Mouse (Mus musculus) forebrain, embryonic 14.5 days (tissue): ENCODE measurements at regions not wholly inside any gene's neighbourhood (a gene's known extent, or its start where the extent isn't known, plus 50 kb on each side); places are given as distances from the start of the nearest gene placed in this dataset.
"Not testable (repeated sequence)": the region's sequence is repeated elsewhere in the genome, so short reads cannot be mapped to it uniquely, and the experiment has no call there.

Source experiments
- ATAC-seq: fragments of 200-750 bp; cut with Nextera tagmentation; 2 replicates; pipeline ENCODE4 v1.8.0; 2017; ENCODE audit warnings: mild to moderate bottlenecking, moderate library complexity
- DNase-seq: peaks from one replicate; pipeline ENCODE4 v3.0.0-alpha.2; 2015; ENCODE audit warnings: low spot score
- H3K27ac ChIP-seq: fragments of 300-500 bp; sonication (generic); 2 replicates; pipeline ENCODE4 v1.5.1; 2014; ENCODE audit warnings: low read depth, mild to moderate bottlenecking, control low read depth, low read length, moderate library complexity
- H3K27me3 ChIP-seq: fragments of 300-500 bp; sonication (generic); replicated peaks from 2 replicates; pipeline ENCODE4 v1.6.1; 2014; ENCODE audit warnings: low read length, control low read depth, mixed read lengths; ENCODE audit not compliant: control insufficient read depth, insufficient read depth
- H3K36me3 ChIP-seq: fragments of 300-500 bp; sonication (generic); 2 replicates; pipeline ENCODE4 v1.6.1; 2014; ENCODE audit warnings: low read length, control low read depth; ENCODE audit not compliant: control insufficient read depth, insufficient read depth
- H3K4me1 ChIP-seq: fragments of 300-500 bp; sonication (generic); 2 replicates; pipeline ENCODE4 v1.6.1; 2014; ENCODE audit warnings: antibody characterized with exemption, low read length, control low read depth; ENCODE audit not compliant: control insufficient read depth, insufficient read depth
- H3K4me2 ChIP-seq: fragments of 300-500 bp; sonication (generic); 2 replicates; pipeline ENCODE4 v1.6.1; 2014; ENCODE audit warnings: mild to moderate bottlenecking, control low read depth, low read length
- H3K4me3 ChIP-seq: fragments of 300-500 bp; sonication (generic); 2 replicates; pipeline ENCODE4 v1.5.1; 2014; ENCODE audit warnings: low read depth, low read length, control low read depth
- H3K9ac ChIP-seq: fragments of 300-500 bp; sonication (generic); 2 replicates; pipeline ENCODE4 v1.6.1; 2014; ENCODE audit warnings: mild to moderate bottlenecking, low read length, control low read depth, moderate library complexity
- H3K9me3 ChIP-seq: fragments of 300-500 bp; sonication (generic); replicated peaks from 2 replicates; pipeline ENCODE4 v1.6.1; 2016; ENCODE audit warnings: low read length, control low read depth, mixed read lengths; ENCODE audit not compliant: control insufficient read depth
- WGBS: fragments of 180-500 bp; shearing (Covaris S2); extraction: QIAGEN DNeasy Blood & Tissue Kit; methylation state at CpG from one replicate; pipeline ENCODE4 v1.1.7; 2014; 5-methylcytosine and 5-hydroxymethylcytosine counted together

DNA sequence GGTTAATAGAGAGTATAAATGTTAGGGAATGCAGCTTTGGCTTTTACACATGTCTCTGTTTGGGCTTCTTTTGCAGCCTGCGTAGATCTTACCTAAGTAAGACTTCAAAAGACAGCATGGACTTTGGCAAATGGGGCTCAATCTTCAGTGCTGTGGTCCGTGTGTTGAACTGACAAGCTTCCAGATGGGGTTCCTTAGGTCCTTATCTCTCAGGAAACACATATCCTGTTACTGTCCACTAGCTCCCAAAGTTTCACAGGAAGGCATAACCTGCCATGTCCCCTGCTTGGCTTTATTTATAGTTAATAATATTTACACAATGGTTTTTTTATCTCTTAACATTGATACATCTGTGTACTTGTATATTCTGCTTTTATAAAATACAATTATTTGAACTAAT is 365.3 kb downstream of the Hdgfl1 start:
- 88% methylated on average over 2 of the region's 2 CpGs for WGBS
- ATAC-seq: no peak
- Histone ChIP-seq H3K4me1 (no peaks in the 10 kb centered on the region), H3K27me3 (no peaks in the 10 kb centered on the region), H3K36me3 (no peaks in the 10 kb centered on the region), H3K4me2 (no peak overlapping the region), H3K9me3 (no peaks in the 10 kb centered on the region), H3K27ac (no peak overlapping the region), H3K4me3 (no peak overlapping the region), H3K9ac (no peak overlapping the region)
- no peak for DNase-seq

DNA sequence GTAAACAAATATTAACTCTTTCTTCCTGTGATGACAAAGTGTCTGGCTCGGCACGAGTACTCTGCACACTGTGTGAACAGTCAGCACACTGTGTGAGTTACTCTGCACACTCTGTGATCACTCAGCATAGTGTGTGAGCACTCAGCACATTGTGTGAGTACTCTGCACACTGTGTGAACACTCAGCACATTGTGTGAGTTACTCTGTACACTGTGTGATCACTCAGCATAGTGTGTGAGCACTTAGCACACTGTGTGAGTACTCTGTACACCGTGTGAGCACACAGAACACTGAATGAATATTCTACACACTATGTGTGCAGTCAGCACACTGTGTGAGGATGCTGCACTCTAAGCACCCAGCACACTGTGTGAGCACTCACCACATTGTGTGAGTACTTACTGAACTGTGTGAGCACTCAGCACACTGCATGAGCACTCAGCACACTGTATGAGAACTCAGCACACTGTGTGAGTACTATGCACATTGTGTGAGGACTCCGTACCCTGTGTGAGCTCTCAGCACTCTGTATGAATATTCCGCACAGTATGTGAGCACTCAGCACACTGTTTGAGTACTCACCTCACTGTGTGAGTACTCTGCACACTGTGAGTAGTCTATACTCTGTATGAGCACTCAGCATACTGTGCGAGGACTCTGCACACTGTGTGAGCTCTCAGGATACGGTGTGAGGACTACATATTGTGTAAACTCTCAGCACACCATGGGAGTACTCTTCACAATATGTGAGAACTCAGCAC is 381.9 kb downstream of the Hdgfl1 start:
- H3K9me3 ChIP-seq: no peaks in the 10 kb centered on the region
- no peaks in the 10 kb centered on the region for H3K27me3 ChIP-seq
- no peak overlapping the region for H3K4me3 ChIP-seq
- ATAC-seq: 0 out of 2 replicates have a peak, but pooled peaks have one; percentile 5
- no peak overlapping the region for H3K4me2 ChIP-seq
- WGBS: 95% methylated on average over 7 of the region's 7 CpGs
- no peak overlapping the region for H3K27ac ChIP-seq
- H3K4me1 ChIP-seq: no peaks in the 10 kb centered on the region
- no peak for DNase-seq
- no peaks in the 10 kb centered on the region for H3K36me3 ChIP-seq
- no peak overlapping the region for H3K9ac ChIP-seq

DNA sequence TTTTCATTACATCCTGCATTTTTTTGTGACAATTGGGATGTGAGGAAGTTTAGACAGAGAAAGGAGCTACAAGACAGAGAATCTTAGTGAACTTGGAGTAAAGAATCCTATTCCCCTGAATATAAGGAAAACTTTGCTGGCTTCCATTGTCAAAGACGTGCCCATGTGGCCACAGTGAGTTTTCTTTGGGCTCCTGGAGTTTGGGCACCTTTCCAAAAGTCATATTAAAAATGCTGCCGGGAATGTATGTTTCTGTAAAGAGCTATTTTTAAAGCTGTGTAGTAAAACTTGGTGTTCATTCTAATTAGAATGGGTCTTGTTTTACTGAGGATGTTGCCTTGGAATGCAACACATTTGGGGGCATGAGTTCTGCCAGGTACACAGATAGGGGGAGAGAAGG is 387.3 kb downstream of the Hdgfl1 start:
- Histone ChIP-seq H3K4me1 (no peaks in the 10 kb centered on the region), H3K9me3 (no peaks in the 10 kb centered on the region), H3K4me3 (no peak overlapping the region), H3K27ac (no peak overlapping the region), H3K36me3 (no peaks in the 10 kb centered on the region), H3K27me3 (no peaks in the 10 kb centered on the region), H3K4me2 (no peak overlapping the region), H3K9ac (no peak overlapping the region)
- DNase-seq: no peak
- no peak for ATAC-seq
- WGBS: 62% methylated on average over 2 of the region's 2 CpGs

DNA sequence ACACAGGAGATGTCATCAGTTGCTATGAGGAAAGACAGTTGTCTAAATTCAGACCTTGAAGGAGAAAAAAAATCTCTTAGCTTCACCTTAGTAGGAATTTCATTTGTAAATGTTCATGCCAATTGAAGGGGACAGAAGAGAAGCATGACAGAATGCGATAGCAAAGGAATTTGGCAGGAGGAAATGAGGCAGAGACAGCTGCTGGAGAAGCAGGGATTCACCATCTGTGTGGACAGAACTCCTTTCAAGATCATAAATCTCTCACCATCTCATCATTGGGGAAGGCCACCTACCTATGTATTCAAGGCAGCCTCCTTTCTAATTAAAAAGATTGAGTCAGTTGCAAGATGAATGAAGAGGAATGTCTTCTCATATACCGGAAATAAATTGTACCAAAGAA is 387.8 kb downstream of the Hdgfl1 start:
- DNase-seq: no peak

DNA sequence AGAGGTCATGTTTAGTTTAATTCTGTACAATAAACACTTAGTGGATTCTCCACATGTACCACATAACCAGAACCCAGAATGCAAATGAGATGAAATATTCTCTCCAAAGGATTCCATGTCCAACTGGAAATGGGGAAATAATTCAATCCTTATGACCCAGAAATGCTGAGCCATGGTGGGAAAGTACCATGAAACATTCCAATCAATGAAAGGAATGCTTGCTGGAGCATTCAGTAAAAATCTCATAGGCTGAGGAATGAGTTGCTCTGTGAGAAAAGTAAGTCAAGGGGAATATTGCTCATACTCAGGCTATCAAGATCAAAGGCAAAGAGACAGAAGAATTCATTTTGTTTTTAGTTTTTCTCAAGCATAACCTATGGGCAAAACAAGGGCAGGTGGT is 394.4 kb downstream of the Hdgfl1 start:
- Histone ChIP-seq H3K4me1 (no peaks in the 10 kb centered on the region), H3K9ac (no peak overlapping the region), H3K9me3 (no peaks in the 10 kb centered on the region), H3K4me3 (no peak overlapping the region), H3K27ac (no peak overlapping the region), H3K4me2 (no peak overlapping the region), H3K27me3 (no peaks in the 10 kb centered on the region), H3K36me3 (no peaks in the 10 kb centered on the region)
- ATAC-seq (no peak), DNase-seq (no peak)

More for the DNA sequence above, 387.8 kb downstream of the Hdgfl1 start:
- H3K9ac ChIP-seq: no peak overlapping the region
- no peaks in the 10 kb centered on the region for H3K9me3 ChIP-seq
- H3K4me3 ChIP-seq: no peak overlapping the region
- ATAC-seq: no peak
- WGBS: 93% methylated on average over 2 of the region's 2 CpGs
- H3K4me1 ChIP-seq: no peaks in the 10 kb centered on the region
- H3K4me2 ChIP-seq: no peak overlapping the region
- no peak overlapping the region for H3K27ac ChIP-seq
- H3K27me3 ChIP-seq: no peaks in the 10 kb centered on the region
- H3K36me3 ChIP-seq: no peaks in the 10 kb centered on the region

DNA sequence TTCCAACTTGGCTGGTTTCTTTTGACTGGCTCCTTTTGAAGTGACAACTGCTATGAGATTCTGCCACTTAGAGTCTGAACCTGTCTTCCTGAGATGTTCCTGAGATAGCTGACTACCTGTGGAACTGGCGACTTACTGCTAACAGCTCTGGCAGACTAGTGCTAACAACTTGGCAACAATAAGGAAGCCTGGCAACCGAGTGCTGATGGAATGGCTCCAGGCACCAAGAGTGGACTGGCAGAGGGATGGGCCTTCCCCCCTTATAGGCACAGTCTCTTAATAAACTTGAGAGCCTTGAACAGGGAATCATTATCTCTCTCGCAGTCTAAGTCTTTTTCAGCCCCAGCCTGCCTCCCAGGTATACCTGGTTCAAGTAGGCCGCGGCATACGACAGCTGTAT is 404.1 kb downstream of the Hdgfl1 start:
- not testable (repeated sequence) for H3K4me2 ChIP-seq, H3K4me3 ChIP-seq, ATAC-seq, H3K9ac ChIP-seq, H3K36me3 ChIP-seq, H3K4me1 ChIP-seq, H3K27ac ChIP-seq, H3K9me3 ChIP-seq, H3K27me3 ChIP-seq, DNase-seq
- 84% methylated on average over 6 of the region's 6 CpGs for WGBS

DNA sequence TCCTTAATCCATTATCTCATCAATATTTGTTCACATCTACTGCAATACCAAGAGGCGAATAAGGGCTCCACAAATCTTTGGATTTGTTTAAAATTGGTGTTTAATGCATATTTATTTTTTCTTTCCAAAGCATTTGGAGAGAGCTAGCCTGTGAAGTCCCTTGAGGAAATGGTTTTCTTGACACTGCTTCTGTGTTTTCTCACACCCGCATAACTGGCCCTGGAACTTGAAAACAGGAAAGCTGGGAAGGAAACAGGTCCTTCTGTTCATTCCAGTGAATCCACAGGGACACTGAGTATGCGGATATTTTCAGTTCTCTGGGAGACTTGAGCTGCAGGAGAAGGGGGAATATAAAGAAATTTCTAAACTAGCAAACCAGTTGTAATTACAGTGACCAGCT is 413.6 kb downstream of the Hdgfl1 start:
- DNase-seq: peak; percentile 18
- H3K4me3 ChIP-seq: no peak overlapping the region
- no peaks in the 10 kb centered on the region for H3K27me3 ChIP-seq
- H3K36me3 ChIP-seq: no peaks in the 10 kb centered on the region
- no peaks in the 10 kb centered on the region for H3K4me1 ChIP-seq
- H3K27ac ChIP-seq: no peak overlapping the region
- no peak overlapping the region for H3K4me2 ChIP-seq
- ATAC-seq: no peak
- H3K9ac ChIP-seq: no peak overlapping the region
- WGBS: 76% methylated on average over 3 of the region's 3 CpGs
- no peaks in the 10 kb centered on the region for H3K9me3 ChIP-seq

DNA sequence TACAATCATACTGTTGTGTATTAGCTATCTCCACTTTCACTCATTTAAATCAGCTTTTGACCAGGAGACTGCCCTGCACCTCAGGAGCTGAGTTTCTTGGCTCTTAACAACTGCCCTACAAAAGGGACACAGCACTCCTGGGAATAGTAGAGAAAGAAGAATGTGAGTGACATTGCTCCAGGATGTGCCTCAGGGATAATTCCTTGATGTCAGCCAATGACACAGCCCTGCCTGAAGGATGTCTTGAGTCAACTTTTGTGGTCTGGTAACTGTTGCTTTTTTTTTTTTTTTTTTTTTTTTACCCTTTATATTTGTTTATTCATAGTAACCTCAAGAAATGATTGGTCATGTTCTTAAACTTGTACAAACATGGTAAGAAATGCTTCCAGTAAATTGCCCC is 415.5 kb downstream of the Hdgfl1 start:
- no peak for ATAC-seq
- Histone ChIP-seq H3K27ac (no peak overlapping the region), H3K27me3 (no peaks in the 10 kb centered on the region), H3K4me1 (no peaks in the 10 kb centered on the region), H3K36me3 (no peaks in the 10 kb centered on the region), H3K4me3 (no peak overlapping the region), H3K9me3 (no peaks in the 10 kb centered on the region), H3K9ac (no peak overlapping the region), H3K4me2 (no peak overlapping the region)
- DNase-seq: no peak

DNA sequence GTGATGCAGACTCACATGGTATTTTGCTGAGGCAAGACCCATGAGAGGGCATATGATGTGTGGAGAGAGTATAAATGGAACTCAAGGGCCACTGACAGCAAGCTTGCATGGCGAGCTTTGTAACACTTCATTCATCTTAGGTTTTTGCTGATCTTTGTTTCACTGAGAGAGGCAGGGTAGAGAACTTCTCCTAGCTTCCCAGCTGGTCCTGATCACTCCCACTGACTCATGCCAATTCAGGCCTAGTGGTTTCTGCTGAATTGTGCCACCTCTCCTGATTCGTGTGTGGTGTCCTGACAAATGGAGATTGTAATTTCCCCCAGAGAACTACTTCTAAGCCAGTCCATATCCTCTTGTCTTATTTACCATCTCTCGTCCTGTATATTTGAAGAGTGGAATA is 419.5 kb downstream of the Hdgfl1 start:
- Histone ChIP-seq H3K27ac (no peak overlapping the region), H3K9ac (no peak overlapping the region), H3K4me1 (no peaks in the 10 kb centered on the region), H3K4me2 (no peak overlapping the region), H3K36me3 (no peaks in the 10 kb centered on the region), H3K9me3 (no peaks in the 10 kb centered on the region), H3K27me3 (no peaks in the 10 kb centered on the region), H3K4me3 (no peak overlapping the region)
- ATAC-seq (no peak), DNase-seq (no peak)
- WGBS: 93% methylated on average over 3 of the region's 3 CpGs
